Mouse (Mus musculus) kidney, postnatal 0 days (tissue): ENCODE data around the gene Chp2. TPM values are rescaled to one million over a fixed set of nuclear protein-coding genes. Genes with fewer than 3 reads are reported as not detected.

Source experiments
- ATAC-seq: fragments of 200-750 bp; cut with Nextera tagmentation; replicated peaks from 2 replicates; pipeline ENCODE4 v1.8.0; 2017; ENCODE audit warnings: low read depth, moderate number of reproducible peaks, moderate TSS enrichment, moderate library complexity; ENCODE audit not compliant: low FRiP score
- DNase-seq: peaks from one replicate; pipeline ENCODE4 v3.0.0-alpha.2; 2016; ENCODE audit warnings: low spot score
- H3K27ac ChIP-seq: fragments of 300-500 bp; sonication (generic); 2 replicates; pipeline ENCODE4 v1.5.1; 2014; ENCODE audit warnings: mild to moderate bottlenecking
- H3K27me3 ChIP-seq: fragments of 300-500 bp; sonication (generic); 2 replicates; pipeline ENCODE4 v1.6.1; 2014; ENCODE audit warnings: low read length, mixed read lengths; ENCODE audit not compliant: insufficient read depth
- H3K36me3 ChIP-seq: fragments of 300-500 bp; sonication (generic); 2 replicates; pipeline ENCODE4 v1.6.1; 2014; ENCODE audit warnings: low read length, mixed read lengths; ENCODE audit not compliant: insufficient read depth
- H3K4me1 ChIP-seq: fragments of 300-500 bp; sonication (generic); replicated peaks from 2 replicates; pipeline ENCODE4 v1.6.1; 2014; ENCODE audit warnings: antibody characterized with exemption, low read length, mixed read lengths; ENCODE audit not compliant: insufficient read depth
- H3K4me2 ChIP-seq: fragments of 300-500 bp; sonication (generic); 2 replicates; pipeline ENCODE4 v1.6.1; 2014; ENCODE audit warnings: mild to moderate bottlenecking, low read length, moderate library complexity, mixed read lengths
- H3K4me3 ChIP-seq: fragments of 300-500 bp; sonication (generic); replicated peaks from 2 replicates; pipeline ENCODE4 v1.5.1; 2014; ENCODE audit warnings: low read depth, low read length
- H3K9ac ChIP-seq: fragments of 300-500 bp; sonication (generic); 2 replicates; pipeline ENCODE4 v1.6.1; 2014; ENCODE audit warnings: low read depth, low read length
- H3K9me3 ChIP-seq: fragments of 300-500 bp; sonication (generic); replicated peaks from 2 replicates; pipeline ENCODE4 v1.6.1; 2016; ENCODE audit warnings: low read length, inconsistent platforms, mixed read lengths
- CTCF ChIP-seq: IDR thresholded peaks from 2 replicates; pipeline ENCODE4 v1.5.1; 2016; ENCODE audit warnings: antibody characterized with exemption, low read depth, mild to moderate bottlenecking, moderate library complexity
- WGBS: fragments of 180-500 bp; shearing (Covaris S2); extraction: QIAGEN DNeasy Blood & Tissue Kit; methylation state at CpG from one replicate; pipeline ENCODE4 v1.1.7; 2014; 5-methylcytosine and 5-hydroxymethylcytosine counted together
- polyA plus RNA-seq: library from polyadenylated mRNA; unstranded; fragments of >200 nt; fragmentation: Nextera tagmentation; extraction: Ambion mirVana; gene quantifications from 2 replicates; pipeline ENCODE4 v1.2.1, GENCODE M21; 2015

The Chp2 gene
- polyA plus RNA-seq, 1 experiment from 2014 or later, result 0.91 TPM

GRCm38 (mm10) chr7:122247254-122247864 lies 28.1 kb downstream of the Chp2 start:
- no peaks in the 10 kb centered on the region for H3K27me3 ChIP-seq
- no peaks in the 10 kb centered on the region for H3K4me1 ChIP-seq
- 73% methylated on average over 10 of the region's 10 CpGs for WGBS
- H3K9me3 ChIP-seq, result no peaks in the 10 kb centered on the region
- H3K27ac ChIP-seq, result no peak overlapping the region
- no peaks in the 10 kb centered on the region for H3K36me3 ChIP-seq
- no peak for ATAC-seq
- H3K4me2 ChIP-seq, result no peak overlapping the region
- DNase-seq, result no peak
- TF ChIP-seq CTCF, result no peak
- no peak overlapping the region for H3K4me3 ChIP-seq
- H3K9ac ChIP-seq, result no peak overlapping the region

GRCm38 (mm10) chr7:122249321-122249821 lies 30.1 kb downstream of the Chp2 start:
- Histone ChIP-seq H3K4me3 (no peak overlapping the region), H3K4me1 (no peaks in the 10 kb centered on the region), H3K36me3 (no peaks in the 10 kb centered on the region), H3K4me2 (no peak overlapping the region), H3K27me3 (no peaks in the 10 kb centered on the region), H3K9me3 (no peaks in the 10 kb centered on the region), H3K27ac (no peak overlapping the region), H3K9ac (no peak overlapping the region)
- ATAC-seq (no peak), DNase-seq (no peak)
- no peak for TF ChIP-seq CTCF
- 88% methylated on average over 9 of the region's 9 CpGs for WGBS

DNA sequence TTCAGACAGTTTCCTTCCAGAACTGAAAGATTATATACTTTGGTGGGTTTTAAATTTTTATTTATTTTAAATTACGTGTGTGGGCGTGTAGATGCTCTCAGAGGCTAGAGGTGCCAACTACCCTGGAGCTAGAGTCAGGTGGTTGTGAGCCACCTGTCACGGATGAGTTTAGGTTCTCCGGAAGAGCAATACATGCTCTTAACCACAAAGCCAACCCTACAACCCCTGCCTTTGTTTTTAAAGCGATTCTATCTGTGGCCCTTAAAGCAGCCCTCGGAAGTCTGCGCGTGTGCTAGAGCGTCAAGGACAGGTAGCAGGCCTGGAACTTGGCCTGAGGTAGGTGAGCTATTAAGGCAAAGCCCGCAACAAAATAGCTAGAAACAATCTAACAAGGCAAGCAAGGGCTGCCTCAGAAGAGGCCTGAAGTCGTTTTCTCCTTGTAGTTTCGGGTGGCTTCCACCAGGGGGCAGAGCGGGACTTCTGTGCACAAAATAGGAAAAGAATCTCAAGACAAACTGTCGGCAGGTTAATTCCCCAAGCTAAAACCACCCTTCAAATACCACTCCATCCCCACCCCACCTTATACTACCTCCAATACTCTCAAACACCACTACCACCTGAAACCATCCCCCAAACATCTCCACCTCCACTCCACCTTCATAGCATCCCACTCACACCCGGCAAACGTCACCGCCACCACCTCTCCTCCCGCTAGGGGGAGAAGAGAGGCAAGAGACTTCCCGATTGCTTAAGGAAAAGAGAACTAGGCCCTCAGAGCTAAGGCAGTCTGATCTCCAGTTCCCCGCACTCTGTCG lies 32.1 kb downstream of the Chp2 start:
- peak; percentile 84 for DNase-seq
- peak; percentile 13; the same call in 1 of the 2 replicates for ATAC-seq
- Histone ChIP-seq H3K4me3 (no peak overlapping the region), H3K4me2 (no peak overlapping the region), H3K9ac (no peak overlapping the region), H3K9me3 (no peaks in the 10 kb centered on the region), H3K36me3 (no peaks in the 10 kb centered on the region), H3K27ac (no peak overlapping the region), H3K4me1 (no peaks in the 10 kb centered on the region), H3K27me3 (no peaks in the 10 kb centered on the region)
- 30% methylated on average over 21 of the region's 21 CpGs for WGBS
- TF ChIP-seq CTCF, result peak; percentile 89

DNA sequence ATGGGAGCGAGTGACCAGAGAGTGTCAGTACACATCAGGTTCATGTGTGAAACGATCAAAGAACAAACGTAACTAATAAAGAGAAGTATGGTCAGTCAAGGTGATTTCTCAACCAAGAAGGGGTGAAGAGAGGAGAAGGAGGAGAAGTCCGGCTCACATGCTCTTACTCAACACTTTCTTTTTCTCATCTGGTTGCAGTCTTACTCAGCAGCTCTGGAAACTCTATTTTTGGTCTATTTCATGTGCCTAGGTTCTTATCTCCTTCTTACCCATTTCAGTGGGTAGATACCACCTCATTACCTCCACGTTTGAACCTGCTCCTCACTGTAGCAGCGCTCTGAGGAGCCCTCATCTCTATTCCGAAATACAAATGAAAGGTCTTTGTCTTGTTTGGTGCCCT lies 37.4 kb downstream of the Chp2 start:
- Histone ChIP-seq H3K27me3 (no peaks in the 10 kb centered on the region), H3K9me3 (no peaks in the 10 kb centered on the region), H3K4me1 (no peaks in the 10 kb centered on the region), H3K9ac (no peak overlapping the region), H3K4me2 (no peak overlapping the region), H3K36me3 (no peaks in the 10 kb centered on the region), H3K27ac (no peak overlapping the region), H3K4me3 (no peak overlapping the region)
- DNase-seq, result no peak
- WGBS, result 79% methylated on average over 7 of the region's 7 CpGs
- ATAC-seq, result no peak
- no peak for TF ChIP-seq CTCF

GRCm38 (mm10) chr7:122258521-122258920 lies 39.2 kb downstream of the Chp2 start:
- no peaks in the 10 kb centered on the region for H3K4me1 ChIP-seq
- no peaks in the 10 kb centered on the region for H3K27me3 ChIP-seq
- ATAC-seq, result no peak
- WGBS, result 84% methylated on average over 4 of the region's 4 CpGs
- H3K27ac ChIP-seq, result no peak overlapping the region
- no peak overlapping the region for H3K9ac ChIP-seq
- no peak for DNase-seq
- no peak overlapping the region for H3K4me3 ChIP-seq
- no peaks in the 10 kb centered on the region for H3K9me3 ChIP-seq
- no peaks in the 10 kb centered on the region for H3K36me3 ChIP-seq
- no peak overlapping the region for H3K4me2 ChIP-seq
- TF ChIP-seq CTCF, result no peak

DNA sequence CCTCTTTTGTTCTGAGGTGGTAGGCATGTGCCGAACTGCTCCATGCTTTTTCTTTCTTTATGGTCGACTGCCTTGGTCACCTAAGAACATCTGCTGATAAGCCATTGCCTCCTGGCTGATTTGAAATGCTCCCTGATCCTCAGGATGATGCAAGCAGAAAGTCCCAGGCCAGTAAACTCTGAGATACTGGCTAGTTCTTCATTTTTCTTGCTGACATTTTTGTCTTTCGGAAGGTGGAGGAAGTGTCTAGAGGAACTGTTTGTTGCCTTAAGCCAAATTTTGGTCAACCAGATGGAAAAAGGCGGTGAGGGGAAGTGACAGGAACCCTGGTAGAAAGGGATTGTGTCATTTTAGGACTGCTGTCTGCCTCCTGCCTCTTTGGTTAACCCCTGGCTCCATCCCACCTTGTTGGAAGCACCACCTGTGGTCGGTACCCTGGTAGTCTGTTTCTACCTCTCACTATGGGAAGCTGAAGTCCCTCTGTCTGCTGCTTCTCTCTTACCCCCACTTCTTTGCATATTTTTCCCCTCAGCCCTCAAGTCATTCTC lies 40.8 kb downstream of the Chp2 start:
- Histone ChIP-seq H3K9ac (no peak overlapping the region), H3K27me3 (no peaks in the 10 kb centered on the region), H3K4me1 (no peaks in the 10 kb centered on the region), H3K27ac (no peak overlapping the region), H3K9me3 (no peaks in the 10 kb centered on the region), H3K4me2 (no peak overlapping the region), H3K4me3 (no peak overlapping the region), H3K36me3 (no peaks in the 10 kb centered on the region)
- DNase-seq, result no peak
- 83% methylated on average over 5 of the region's 5 CpGs for WGBS
- ATAC-seq, result no peak
- TF ChIP-seq CTCF, result no peak
